ENCODE assay signal across 31 mouse cellular contexts in genomic region chr5:98192295-98192983, GRCm38 (mm10). TPM values are rescaled to one million over a fixed set of nuclear protein-coding genes. Genes with fewer than 3 reads are reported as not detected.
DNase-seq lines count a peak whose midpoint lies in the region; ATAC-seq and TF ChIP-seq lines count a peak whose summit lies in the region.
"Had no signal": no experiment of that assay in that cellular context is flagged by ENCODE, and none has a peak within 500 bp of the region (broad histone marks: within the 10 kb centered on the region; RNA-seq: fewer than 3 reads in every experiment).

No protein-coding gene starts in this region.

- TF ChIP-seq CTCF in kidney, postnatal 0 days (IDR thresholded peaks at IDR 0.05; ENCODE audit: low read depth): peak; percentile 23; the same call in 1 of the 2 replicates
- no peak for TF ChIP-seq CTCF in intestine, postnatal 0 days (IDR thresholded peaks at IDR 0.05; ENCODE audit: low read depth)

- H3K9me3 ChIP-seq in forebrain, embryonic 14.5 days (replicated peaks; ENCODE audit: control insufficient read depth, low read length): no peaks in the 10 kb centered on the region
- H3K9me3 ChIP-seq in forebrain, embryonic 15.5 days: no peaks in the 10 kb centered on the region
- H3K9me3 ChIP-seq in kidney, postnatal 0 days (replicated peaks; ENCODE audit: low read length): no peaks in the 10 kb centered on the region
- no peaks in the 10 kb centered on the region for H3K9me3 ChIP-seq in midbrain, embryonic 14.5 days (ENCODE audit: control insufficient read depth, low read length)
- H3K9me3 ChIP-seq in midbrain, embryonic 15.5 days: no peaks in the 10 kb centered on the region
- H3K9me3 ChIP-seq in intestine, postnatal 0 days (ENCODE audit: control insufficient read depth): no peaks in the 10 kb centered on the region
- H3K9me3 ChIP-seq: heart, embryonic 13.5 days; hindbrain, embryonic 10.5 days; neural tube, embryonic 13.5 days had no signal

- no peaks in the 10 kb centered on the region for H3K36me3 ChIP-seq in forebrain, embryonic 14.5 days (ENCODE audit: control insufficient read depth, insufficient read depth, low read length)
- H3K36me3 ChIP-seq in forebrain, embryonic 15.5 days: no peaks in the 10 kb centered on the region
- no peaks in the 10 kb centered on the region for H3K36me3 ChIP-seq in kidney, postnatal 0 days (ENCODE audit: insufficient read depth, low read length)
- no peaks in the 10 kb centered on the region for H3K36me3 ChIP-seq in midbrain, embryonic 14.5 days (ENCODE audit: control insufficient read depth, insufficient read depth, low read length)
- H3K36me3 ChIP-seq in midbrain, embryonic 15.5 days (replicated peaks): no peaks in the 10 kb centered on the region
- no peaks in the 10 kb centered on the region for H3K36me3 ChIP-seq in intestine, postnatal 0 days (ENCODE audit: control insufficient read depth, insufficient read depth)
- H3K36me3 ChIP-seq: heart, embryonic 13.5 days; hindbrain, embryonic 10.5 days; neural tube, embryonic 13.5 days had no signal

- H3K27ac ChIP-seq in forebrain, embryonic 14.5 days (ENCODE audit: low read depth, low read length): no peak overlapping the region
- no peak overlapping the region for H3K27ac ChIP-seq in forebrain, embryonic 15.5 days (replicated peaks)
- no peak overlapping the region for H3K27ac ChIP-seq in kidney, postnatal 0 days
- no peak overlapping the region for H3K27ac ChIP-seq in midbrain, embryonic 14.5 days (replicated peaks; ENCODE audit: low read depth, low read length)
- H3K27ac ChIP-seq in midbrain, embryonic 15.5 days: no peak overlapping the region
- H3K27ac ChIP-seq in intestine, postnatal 0 days (ENCODE audit: low read depth, low read length): no peak overlapping the region
- H3K27ac ChIP-seq: heart, embryonic 13.5 days; hindbrain, embryonic 10.5 days; liver, embryonic 14.5 days; neural tube, embryonic 13.5 days had no signal

- H3K4me1 ChIP-seq in forebrain, embryonic 14.5 days (ENCODE audit: control insufficient read depth, insufficient read depth, low read length): peaks cover 3% of the 10 kb centered on the region
- peaks cover 12% of the 10 kb centered on the region for H3K4me1 ChIP-seq in forebrain, embryonic 15.5 days
- H3K4me1 ChIP-seq in kidney, postnatal 0 days (replicated peaks; ENCODE audit: insufficient read depth, low read length): 0 out of 2 replicates have a peak, but pooled peaks cover 3% of the 10 kb centered on the region
- H3K4me1 ChIP-seq in midbrain, embryonic 14.5 days (ENCODE audit: control insufficient read depth, insufficient read depth, low read length): peaks cover 4% of the 10 kb centered on the region; the same call in 1 of the 2 replicates
- peaks cover 9% of the 10 kb centered on the region for H3K4me1 ChIP-seq in midbrain, embryonic 15.5 days
- H3K4me1 ChIP-seq in intestine, postnatal 0 days (replicated peaks; ENCODE audit: control insufficient read depth, insufficient read depth, low read length): no peaks in the 10 kb centered on the region

- H3K4me3 ChIP-seq in forebrain, embryonic 14.5 days (ENCODE audit: low read depth, low read length): no peak overlapping the region
- no peak overlapping the region for H3K4me3 ChIP-seq in forebrain, embryonic 15.5 days
- no peak overlapping the region for H3K4me3 ChIP-seq in kidney, postnatal 0 days (replicated peaks; ENCODE audit: low read depth, low read length)
- no peak overlapping the region for H3K4me3 ChIP-seq in midbrain, embryonic 14.5 days (replicated peaks; ENCODE audit: low read depth, low read length)
- no peak overlapping the region for H3K4me3 ChIP-seq in midbrain, embryonic 15.5 days
- H3K4me3 ChIP-seq in intestine, postnatal 0 days (ENCODE audit: low read depth, low read length): no peak overlapping the region
- H3K4me3 ChIP-seq: erythroblast, embryonic 14.5 days; heart, embryonic 13.5 days; hindbrain, embryonic 10.5 days; neural tube, embryonic 13.5 days had no signal

- no peak overlapping the region for H3K9ac ChIP-seq in forebrain, embryonic 14.5 days (ENCODE audit: low read length)
- no peak overlapping the region for H3K9ac ChIP-seq in forebrain, embryonic 15.5 days (replicated peaks)
- H3K9ac ChIP-seq in kidney, postnatal 0 days (ENCODE audit: low read depth, low read length): no peak overlapping the region
- no peak overlapping the region for H3K9ac ChIP-seq in midbrain, embryonic 14.5 days (replicated peaks; ENCODE audit: low read length)
- H3K9ac ChIP-seq in midbrain, embryonic 15.5 days: no peak overlapping the region
- no peak overlapping the region for H3K9ac ChIP-seq in intestine, postnatal 0 days (ENCODE audit: low read depth, low read length)
- H3K9ac ChIP-seq: heart, embryonic 13.5 days; liver, embryonic 14.5 days; neural tube, embryonic 13.5 days had no signal

- peaks cover 31% of the 10 kb centered on the region for H3K27me3 ChIP-seq in forebrain, embryonic 14.5 days (replicated peaks; ENCODE audit: control insufficient read depth, insufficient read depth, low read length)
- H3K27me3 ChIP-seq in forebrain, embryonic 15.5 days: peaks cover 36% of the 10 kb centered on the region
- peaks cover 34% of the 10 kb centered on the region for H3K27me3 ChIP-seq in kidney, postnatal 0 days (ENCODE audit: insufficient read depth, low read length)
- H3K27me3 ChIP-seq in midbrain, embryonic 14.5 days (ENCODE audit: control insufficient read depth, insufficient read depth, low read length): peaks cover 46% of the 10 kb centered on the region
- peaks cover 47% of the 10 kb centered on the region for H3K27me3 ChIP-seq in midbrain, embryonic 15.5 days (replicated peaks)
- H3K27me3 ChIP-seq in intestine, postnatal 0 days (replicated peaks; ENCODE audit: control insufficient read depth, insufficient read depth, low read length): peaks cover 29% of the 10 kb centered on the region

- DNase-seq in forebrain, embryonic 14.5 days (ENCODE audit: low spot score): peak; percentile 37
- no peak for DNase-seq in kidney, postnatal 0 days (ENCODE audit: low spot score)
- no peak for DNase-seq in kidney, postnatal 14 days
- DNase-seq in midbrain, embryonic 14.5 days: peak; percentile 40
- DNase-seq: adrenal gland, postnatal 14 days; cerebellum, adult 2 months; cerebellum, postnatal 25 days; gastrocnemius, postnatal 25 days; heart, postnatal 10 days; kidney, adult 11 months; kidney, postnatal 36 days; layer of hippocampus, postnatal 36 days; left cerebral cortex, postnatal 4 days; lung, adult 2 months; lung, postnatal 14 days; right cerebral cortex, postnatal 4 days; thymus, adult 2 months; thymus, postnatal 36 days had no signal

- H3K4me2 ChIP-seq in forebrain, embryonic 14.5 days (ENCODE audit: low read length): no peak overlapping the region
- no peak overlapping the region for H3K4me2 ChIP-seq in forebrain, embryonic 15.5 days (replicated peaks)
- no peak overlapping the region for H3K4me2 ChIP-seq in kidney, postnatal 0 days (ENCODE audit: low read length)
- no peak overlapping the region for H3K4me2 ChIP-seq in midbrain, embryonic 14.5 days (ENCODE audit: low read length)
- no peak overlapping the region for H3K4me2 ChIP-seq in midbrain, embryonic 15.5 days
- H3K4me2 ChIP-seq in intestine, postnatal 0 days (replicated peaks; ENCODE audit: low read depth): no peak overlapping the region
- H3K4me2 ChIP-seq: heart, embryonic 13.5 days; neural tube, embryonic 13.5 days had no signal

- ATAC-seq in forebrain, embryonic 14.5 days: no peak
- no peak for ATAC-seq in forebrain, embryonic 15.5 days (replicated peaks)
- no peak for ATAC-seq in kidney, postnatal 0 days (replicated peaks; ENCODE audit: low FRiP score, low read depth)
- ATAC-seq in midbrain, embryonic 14.5 days (ENCODE audit: low FRiP score, low TSS enrichment): no peak
- ATAC-seq in midbrain, embryonic 15.5 days (replicated peaks): no peak
- ATAC-seq in megakaryocyte progenitor cell, adult 5-6 weeks (replicated peaks; ENCODE audit: poor library complexity): peak; percentile 52; the same call in 1 of the 2 replicates
- ATAC-seq in intestine, postnatal 0 days: no peak
- ATAC-seq: Patski had no signal

- 23% methylated on average over 4 of the region's 4 CpGs for WGBS in forebrain, embryonic 14.5 days
- 28% methylated on average over 4 of the region's 4 CpGs for WGBS in forebrain, embryonic 15.5 days
- WGBS in kidney, postnatal 0 days: 34% methylated on average over 4 of the region's 4 CpGs
- 30% methylated on average over 4 of the region's 4 CpGs for WGBS in midbrain, embryonic 14.5 days
- 30% methylated on average over 4 of the region's 4 CpGs for WGBS in midbrain, embryonic 15.5 days
- 38% methylated on average over 4 of the region's 4 CpGs for WGBS in intestine, postnatal 0 days

RNA-seq across cellular contexts. Expression of gene Prdm8, which starts 25.4 kb away (rescaled TPM):
- polyA plus RNA-seq in forebrain, embryonic 14.5 days (2014; fragmentation: Nextera tagmentation; extraction: Ambion mirVana): 5.0 and 6.7 TPM in 2 replicates
- 7.9 and 8.7 TPM in 2 replicates for polyA plus RNA-seq in forebrain, embryonic 15.5 days (2015; fragmentation: Nextera tagmentation; extraction: Ambion mirVana)
- polyA plus RNA-seq in kidney, postnatal 0 days (2015; fragmentation: Nextera tagmentation; extraction: Ambion mirVana): 0.04 TPM in 1 of 2 replicates, not detected in the other
- 3.5 and 4.4 TPM in 2 replicates for polyA plus RNA-seq in midbrain, embryonic 14.5 days (2014; fragmentation: Nextera tagmentation; extraction: Ambion mirVana)
- polyA plus RNA-seq in midbrain, embryonic 15.5 days (2015; fragmentation: Nextera tagmentation; extraction: Ambion mirVana): 2.1 and 2.6 TPM in 2 replicates
- not detected in 2 replicates for total RNA-seq in megakaryocyte progenitor cell, adult 5-6 weeks (2015)
- not detected in 2 replicates for total RNA-seq in megakaryocyte progenitor cell, adult 5-6 weeks (2017)
- 0.05 TPM in 1 of 2 replicates, not detected in the other for polyA plus RNA-seq in intestine, postnatal 0 days (2015; fragmentation: Nextera tagmentation; extraction: Ambion mirVana)
- total RNA-seq: megakaryocyte, adult 5-6 weeks; MEL had no signal
- polyA plus RNA-seq: kidney, embryonic 14.5 days; liver, embryonic 14.5 days had no signal

Comparison
In these comparisons a context has a peak if more than half of its experiments do, and no peak if none do; other contexts are left out.
1. DNase-seq: peak in forebrain, embryonic 14.5 days (single experiment) and midbrain, embryonic 14.5 days (single experiment); none in kidney, postnatal 0 days (single experiment) and kidney, postnatal 14 days (single experiment).